Mouse (Mus musculus): ENCODE measurements around the gene Cirbp.

GRCm38 (mm10) chr10:80149291-80150225, 16.2 kb upstream of the Cirbp start:
- TF ChIP-seq CTCF (IDR thresholded peaks at IDR 0.05; ENCODE audit: low read depth) (no peak), EP300 (IDR thresholded peaks at IDR 0.05; ENCODE audit: low read depth) (peak; percentile 54)

Measured in heart, postnatal 0 days (tissue).